Mouse (Mus musculus) embryonic facial prominence, embryonic 13.5 days (tissue): ENCODE measurements at regions not wholly inside any gene's neighbourhood (a gene's known extent, or its start where the extent isn't known, plus 50 kb on each side); places are given as distances from the start of the nearest gene placed in this dataset.
"Not testable (repeated sequence)": the region's sequence is repeated elsewhere in the genome, so short reads cannot be mapped to it uniquely, and the experiment has no call there.

ENCODE experiments used
- ATAC-seq: fragments of 200-750 bp; cut with Nextera tagmentation; 2 replicates; pipeline ENCODE4 v1.8.0; 2017; ENCODE audit warnings: low read depth; ENCODE audit not compliant: insufficient number of reproducible peaks, insufficient read depth, low FRiP score, low TSS enrichment
- H3K27ac ChIP-seq: fragments of 300-500 bp; sonication (generic); 2 replicates; pipeline ENCODE4 v1.5.1; 2015; ENCODE audit warnings: moderate library complexity, mild to moderate bottlenecking, inconsistent platforms
- H3K27me3 ChIP-seq: fragments of 300-500 bp; sonication (generic); 2 replicates; pipeline ENCODE4 v1.6.1; 2015; ENCODE audit warnings: mild to moderate bottlenecking, inconsistent platforms
- H3K36me3 ChIP-seq: fragments of 300-500 bp; sonication (generic); 2 replicates; pipeline ENCODE4 v1.6.1; 2015; ENCODE audit warnings: mild to moderate bottlenecking, inconsistent platforms
- H3K4me1 ChIP-seq: fragments of 300-500 bp; sonication (generic); 2 replicates; pipeline ENCODE4 v1.6.1; 2015; ENCODE audit warnings: inconsistent platforms
- H3K4me2 ChIP-seq: fragments of 300-500 bp; sonication (generic); 2 replicates; pipeline ENCODE4 v1.6.1; 2015; ENCODE audit warnings: moderate library complexity, mild to moderate bottlenecking, inconsistent platforms
- H3K4me3 ChIP-seq: fragments of 300-500 bp; sonication (generic); 2 replicates; pipeline ENCODE4 v1.5.1; 2015; ENCODE audit warnings: mild to moderate bottlenecking, inconsistent platforms
- H3K9ac ChIP-seq: fragments of 300-500 bp; sonication (generic); 2 replicates; pipeline ENCODE4 v1.6.1; 2015; ENCODE audit warnings: mild to moderate bottlenecking, inconsistent platforms
- H3K9me3 ChIP-seq: fragments of 300-500 bp; sonication (generic); 2 replicates; pipeline ENCODE4 v1.6.1; 2016; ENCODE audit warnings: inconsistent platforms
- WGBS: fragments of 180-500 bp; shearing (Covaris S2); methylation state at CpG from one replicate; pipeline ENCODE4 v1.1.7; 2015; ENCODE audit warnings: mixed read lengths; 5-methylcytosine and 5-hydroxymethylcytosine counted together

DNA sequence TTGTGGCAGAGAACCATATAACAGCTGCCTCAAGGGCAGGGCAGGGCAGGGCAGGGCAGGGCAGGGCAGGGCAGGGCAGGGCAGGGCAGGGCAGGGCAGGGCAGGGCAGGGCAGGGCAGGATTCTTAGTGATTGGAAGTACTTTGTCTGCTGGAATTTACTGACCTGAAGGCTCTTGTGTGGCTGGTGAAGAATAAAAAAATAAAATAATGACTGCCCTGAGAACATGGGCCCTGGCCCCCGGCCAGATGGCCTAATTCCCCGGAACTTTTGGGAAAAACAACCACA is 169.3 kb downstream of the Qk start:
- ATAC-seq = not testable (repeated sequence)
- 48% methylated on average over 2 of the region's 2 CpGs for WGBS

GRCm38 (mm10) chr17:10149682-10150402 is 169.8 kb downstream of the Qk start:
- ATAC-seq = no peak
- Histone ChIP-seq H3K9me3 (no peaks in the 10 kb centered on the region), H3K36me3 (no peaks in the 10 kb centered on the region), H3K9ac (no peak overlapping the region), H3K4me2 (no peak overlapping the region), H3K27me3 (no peaks in the 10 kb centered on the region), H3K27ac (no peak overlapping the region), H3K4me1 (0 out of 2 replicates have a peak, but pooled peaks cover 5% of the 10 kb centered on the region), H3K4me3 (no peak overlapping the region)
- WGBS = 69% methylated on average over 8 of the region's 8 CpGs

More for the DNA sequence above, 169.3 kb downstream of the Qk start:
- H3K9ac ChIP-seq, H3K4me3 ChIP-seq, H3K4me1 ChIP-seq, H3K27me3 ChIP-seq, H3K27ac ChIP-seq, H3K4me2 ChIP-seq, H3K36me3 ChIP-seq, H3K9me3 ChIP-seq: not testable (repeated sequence)

DNA sequence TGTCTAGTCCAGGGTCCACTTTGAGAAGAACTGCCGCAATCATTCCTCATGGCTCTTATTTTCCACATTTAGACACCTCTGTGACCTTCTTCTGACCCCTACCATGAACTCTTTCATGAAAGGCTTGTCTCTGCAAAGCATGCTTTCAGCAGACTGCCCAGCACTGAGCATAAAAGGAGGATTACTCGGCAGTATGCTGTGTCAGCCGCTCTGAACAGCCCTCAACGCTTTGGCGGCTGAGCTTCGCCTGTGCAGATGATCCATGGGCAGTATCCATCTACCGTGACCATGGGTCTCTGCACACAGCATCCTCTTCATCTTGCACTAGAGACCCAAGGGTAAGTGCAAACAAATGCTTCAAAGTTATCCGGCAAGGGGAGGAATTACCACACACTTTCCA is 172.5 kb downstream of the Qk start:
- ATAC-seq = no peak
- Histone ChIP-seq H3K9ac (no peak overlapping the region), H3K4me1 (0 out of 2 replicates have a peak, but pooled peaks cover 5% of the 10 kb centered on the region), H3K4me3 (no peak overlapping the region), H3K27me3 (no peaks in the 10 kb centered on the region), H3K9me3 (no peaks in the 10 kb centered on the region), H3K4me2 (no peak overlapping the region), H3K27ac (no peak overlapping the region), H3K36me3 (no peaks in the 10 kb centered on the region)
- WGBS = 50% methylated on average over 8 of the region's 8 CpGs

DNA sequence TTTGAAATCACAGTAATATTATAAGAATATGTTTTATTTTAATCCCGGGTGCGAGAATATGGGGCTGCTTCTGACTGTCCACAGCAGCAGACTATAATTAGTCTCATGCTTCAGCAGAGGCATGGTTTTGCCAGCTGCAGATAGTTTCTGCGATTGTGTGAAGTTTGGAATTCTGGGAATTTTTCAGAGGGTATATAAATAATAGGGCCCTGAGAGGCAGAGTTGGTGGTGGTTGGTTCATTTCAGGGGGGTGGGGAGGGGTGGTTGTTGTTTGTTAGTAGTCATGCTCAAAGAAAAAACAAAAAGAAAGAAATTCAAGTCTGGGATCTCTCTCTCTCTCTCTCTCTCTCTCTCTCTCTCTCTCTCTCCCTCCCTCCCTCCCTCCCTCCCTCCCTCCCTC is 173.1 kb downstream of the Qk start:
- H3K9ac ChIP-seq = no peak overlapping the region
- no peaks in the 10 kb centered on the region for H3K36me3 ChIP-seq
- ATAC-seq = no peak
- no peaks in the 10 kb centered on the region for H3K9me3 ChIP-seq
- WGBS = 40% methylated on average over 3 of the region's 3 CpGs
- no peak overlapping the region for H3K27ac ChIP-seq
- H3K4me1 ChIP-seq = 0 out of 2 replicates have a peak, but pooled peaks cover 5% of the 10 kb centered on the region
- no peak overlapping the region for H3K4me3 ChIP-seq
- no peaks in the 10 kb centered on the region for H3K27me3 ChIP-seq
- no peak overlapping the region for H3K4me2 ChIP-seq

DNA sequence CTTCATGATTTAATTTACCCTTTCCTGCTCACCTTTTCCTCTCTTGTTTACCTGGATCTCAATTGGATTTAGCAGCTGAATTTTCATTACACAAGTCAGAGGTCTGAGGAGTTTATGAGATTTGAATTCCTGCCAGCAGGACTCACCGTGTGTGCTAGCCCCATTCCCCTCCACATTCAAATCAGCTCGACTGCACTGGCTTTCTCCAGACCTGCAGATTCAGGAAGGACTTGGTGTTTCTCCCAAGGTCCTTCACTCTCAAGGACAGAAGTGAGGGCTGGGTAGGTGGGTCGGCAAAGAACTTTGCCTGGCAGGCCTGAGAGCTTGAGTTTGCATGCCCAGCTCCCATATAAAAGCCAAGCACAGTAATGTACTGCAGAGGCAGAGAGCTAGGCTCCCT is 180.8 kb downstream of the Qk start:
- Histone ChIP-seq H3K27ac (no peak overlapping the region), H3K4me2 (no peak overlapping the region), H3K27me3 (no peaks in the 10 kb centered on the region), H3K4me3 (no peak overlapping the region), H3K9ac (no peak overlapping the region), H3K9me3 (no peaks in the 10 kb centered on the region), H3K4me1 (no peaks in the 10 kb centered on the region), H3K36me3 (no peaks in the 10 kb centered on the region)
- ATAC-seq = no peak
- WGBS = 60% methylated on average over 3 of the region's 3 CpGs

DNA sequence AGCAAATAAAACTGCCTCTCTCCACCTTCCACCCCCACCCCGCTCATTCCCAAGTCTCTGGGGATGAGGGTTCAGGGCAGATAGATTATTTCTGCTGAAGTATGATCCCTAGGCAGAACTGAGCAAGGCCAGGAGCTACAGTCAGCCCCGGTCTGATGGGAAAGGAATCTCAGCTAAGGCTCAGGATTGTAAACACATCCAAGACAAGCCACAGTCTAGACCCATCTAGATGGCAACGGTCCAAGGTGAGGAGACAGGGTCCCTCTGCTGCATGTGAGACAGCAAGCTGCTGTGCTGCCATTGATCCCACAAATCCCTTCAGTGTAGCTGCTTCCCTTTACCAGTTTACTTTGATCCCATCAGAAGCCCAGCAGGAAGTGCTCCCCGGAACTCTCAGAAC is 181.3 kb downstream of the Qk start:
- H3K4me3 ChIP-seq = no peak overlapping the region
- ATAC-seq = no peak
- no peaks in the 10 kb centered on the region for H3K9me3 ChIP-seq

DNA sequence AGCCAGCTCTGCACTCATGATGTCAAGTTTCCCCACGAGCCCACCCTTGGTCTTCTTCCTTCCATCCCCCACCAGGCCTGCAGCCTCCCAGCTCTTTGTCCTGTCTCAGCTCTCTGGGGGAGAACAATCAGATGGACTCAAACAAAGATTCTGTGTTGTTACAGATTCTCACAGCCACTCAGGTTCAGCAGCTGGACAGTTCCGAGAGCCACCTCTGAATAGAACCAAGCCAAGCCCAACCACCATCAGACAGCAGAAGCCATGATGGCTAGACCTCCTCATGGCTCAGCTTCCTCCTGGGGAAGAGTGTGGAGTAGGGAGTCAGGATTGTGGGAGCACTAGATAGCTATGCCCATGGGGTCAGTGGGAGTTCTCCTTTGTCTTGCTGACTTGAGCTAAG is 184.5 kb downstream of the Qk start:
- Histone ChIP-seq H3K4me1 (no peaks in the 10 kb centered on the region), H3K4me3 (no peak overlapping the region), H3K9me3 (no peaks in the 10 kb centered on the region), H3K36me3 (no peaks in the 10 kb centered on the region), H3K4me2 (no peak overlapping the region), H3K9ac (no peak overlapping the region), H3K27ac (no peak overlapping the region), H3K27me3 (no peaks in the 10 kb centered on the region)
- WGBS = 64% methylated on average over 2 of the region's 2 CpGs
- no peak for ATAC-seq

More for the DNA sequence above, 181.3 kb downstream of the Qk start:
- 67% methylated on average over 4 of the region's 4 CpGs for WGBS
- Histone ChIP-seq H3K4me1 (no peaks in the 10 kb centered on the region), H3K4me2 (no peak overlapping the region), H3K9ac (no peak overlapping the region), H3K36me3 (no peaks in the 10 kb centered on the region), H3K27me3 (no peaks in the 10 kb centered on the region), H3K27ac (no peak overlapping the region)

GRCm38 (mm10) chr17:10128591-10128990 is 191.1 kb downstream of the Qk start:
- no peak for ATAC-seq
- no peaks in the 10 kb centered on the region for H3K36me3 ChIP-seq
- H3K4me2 ChIP-seq = no peak overlapping the region
- H3K27me3 ChIP-seq = no peaks in the 10 kb centered on the region
- H3K4me1 ChIP-seq = no peaks in the 10 kb centered on the region
- no peak overlapping the region for H3K9ac ChIP-seq
- no peaks in the 10 kb centered on the region for H3K9me3 ChIP-seq
- H3K4me3 ChIP-seq = no peak overlapping the region
- WGBS = 22% methylated on average over 8 of the region's 8 CpGs
- H3K27ac ChIP-seq = no peak overlapping the region

GRCm38 (mm10) chr17:10122411-10122810 is 197.2 kb downstream of the Qk start:
- H3K36me3 ChIP-seq = no peaks in the 10 kb centered on the region
- H3K9ac ChIP-seq = no peak overlapping the region
- no peaks in the 10 kb centered on the region; the same call in 1 of the 2 replicates for H3K9me3 ChIP-seq
- no peak overlapping the region for H3K4me2 ChIP-seq
- no peak for ATAC-seq
- 44% methylated on average over 3 of the region's 3 CpGs for WGBS
- no peaks in the 10 kb centered on the region for H3K4me1 ChIP-seq
- H3K4me3 ChIP-seq = no peak overlapping the region
- H3K27me3 ChIP-seq = no peaks in the 10 kb centered on the region
- no peak overlapping the region for H3K27ac ChIP-seq

GRCm38 (mm10) chr17:10112118-10112517 is 207.5 kb downstream of the Qk start:
- WGBS = 92% methylated on average over 2 of the region's 2 CpGs
- H3K4me2 ChIP-seq = no peak overlapping the region
- H3K27me3 ChIP-seq = no peaks in the 10 kb centered on the region
- H3K4me3 ChIP-seq = no peak overlapping the region
- H3K36me3 ChIP-seq = no peaks in the 10 kb centered on the region
- no peak for ATAC-seq
- no peaks in the 10 kb centered on the region for H3K9me3 ChIP-seq
- no peak overlapping the region for H3K27ac ChIP-seq
- H3K4me1 ChIP-seq = no peaks in the 10 kb centered on the region
- H3K9ac ChIP-seq = no peak overlapping the region

- no peak for ATAC-seq
- no peak overlapping the region for H3K27ac ChIP-seq
- H3K4me1 ChIP-seq = no peaks in the 10 kb centered on the region
- no peaks in the 10 kb centered on the region for H3K27me3 ChIP-seq
- no peak overlapping the region for H3K4me2 ChIP-seq
- no peaks in the 10 kb centered on the region for H3K9me3 ChIP-seq
- no peak overlapping the region for H3K9ac ChIP-seq
- no peak overlapping the region for H3K4me3 ChIP-seq
- H3K36me3 ChIP-seq = no peaks in the 10 kb centered on the region
Observed at GRCm38 (mm10) chr17:10110375-10110675, 209.3 kb downstream of the Qk start.

GRCm38 (mm10) chr17:10109511-10110374 is 209.9 kb downstream of the Qk start:
- 59% methylated on average over 8 of the region's 8 CpGs for WGBS
- no peaks in the 10 kb centered on the region for H3K4me1 ChIP-seq
- no peaks in the 10 kb centered on the region for H3K27me3 ChIP-seq
- no peak overlapping the region for H3K27ac ChIP-seq
- no peak for ATAC-seq
- H3K36me3 ChIP-seq = no peaks in the 10 kb centered on the region
- H3K9ac ChIP-seq = no peak overlapping the region
- H3K4me3 ChIP-seq = no peak overlapping the region
- H3K4me2 ChIP-seq = no peak overlapping the region
- no peaks in the 10 kb centered on the region for H3K9me3 ChIP-seq
